Mouse (Mus musculus) right cerebral cortex, postnatal 10 days (tissue): ENCODE measurements at regions not wholly inside any gene's neighbourhood (a gene's known extent, or its start where the extent isn't known, plus 50 kb on each side); places are given as distances from the start of the nearest gene placed in this dataset.
A peak's percentile ranks its signal among the peaks of the same experiment; 100 is the strongest.

Source experiments
- DNase-seq, 2 experiments: peaks; one replicate each; pipeline ENCODE4 v3.0.0; 2021; ENCODE audit warnings: low spot score in 2 of 2

DNA sequence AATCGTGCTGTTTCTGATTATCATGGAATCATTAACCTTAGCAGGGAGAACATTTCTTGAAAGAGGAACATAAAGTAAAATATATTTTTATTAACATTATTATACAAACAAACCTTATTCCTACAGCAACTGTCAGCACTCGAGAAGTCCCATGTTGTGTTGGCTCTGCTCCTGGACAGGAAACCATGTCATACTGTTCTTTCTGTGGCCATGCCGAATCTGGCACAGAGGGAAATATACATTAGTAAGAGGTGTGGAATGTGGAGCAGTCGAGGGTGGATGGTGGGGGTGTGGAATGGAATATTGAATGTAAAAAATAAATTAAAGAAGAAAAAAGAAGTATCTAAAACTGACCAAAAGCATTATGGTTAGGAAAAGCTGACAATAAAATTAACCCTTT, 342.1 kb upstream of the Pmfbp1 start:
- no peak for DNase-seq

DNA sequence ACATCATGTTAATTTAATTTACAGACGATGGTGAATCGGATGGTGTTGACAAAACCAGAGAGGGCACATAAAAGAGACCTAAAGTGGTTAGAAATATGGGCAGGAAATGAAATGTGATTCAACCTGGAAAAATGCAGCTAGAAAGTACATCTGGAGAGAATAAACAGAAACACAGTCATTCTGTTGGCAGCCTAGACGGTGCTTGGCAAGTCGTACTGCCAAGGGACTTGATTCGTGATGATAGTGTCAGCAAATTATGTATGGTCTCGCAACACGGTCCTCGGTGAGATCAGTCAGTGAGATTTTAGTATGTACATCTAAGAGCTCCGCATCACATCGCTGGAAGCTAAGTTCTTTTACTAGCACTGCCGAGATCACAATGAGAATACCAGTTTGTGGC, 338.3 kb upstream of the Pmfbp1 start:
- no peak for DNase-seq

DNA sequence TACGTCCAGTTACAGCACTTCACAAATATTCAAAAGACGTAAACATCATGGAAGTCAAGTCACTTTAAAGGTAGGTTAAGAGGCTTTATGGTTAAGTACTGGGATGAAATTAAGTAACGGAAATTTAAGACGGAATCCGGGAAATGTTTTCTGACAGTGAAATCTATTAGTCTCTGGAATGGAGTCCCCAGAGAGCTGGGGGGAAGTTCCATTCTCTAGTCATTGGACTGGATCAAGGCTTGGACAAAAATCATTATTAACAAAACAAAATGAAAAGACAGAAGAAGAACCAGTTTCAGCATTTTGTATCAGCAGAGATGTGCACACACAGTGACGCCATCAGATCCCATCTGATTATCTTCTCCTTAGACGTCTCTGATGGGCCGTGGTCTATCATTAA, 337.8 kb upstream of the Pmfbp1 start:
- DNase-seq, result no peak

DNA sequence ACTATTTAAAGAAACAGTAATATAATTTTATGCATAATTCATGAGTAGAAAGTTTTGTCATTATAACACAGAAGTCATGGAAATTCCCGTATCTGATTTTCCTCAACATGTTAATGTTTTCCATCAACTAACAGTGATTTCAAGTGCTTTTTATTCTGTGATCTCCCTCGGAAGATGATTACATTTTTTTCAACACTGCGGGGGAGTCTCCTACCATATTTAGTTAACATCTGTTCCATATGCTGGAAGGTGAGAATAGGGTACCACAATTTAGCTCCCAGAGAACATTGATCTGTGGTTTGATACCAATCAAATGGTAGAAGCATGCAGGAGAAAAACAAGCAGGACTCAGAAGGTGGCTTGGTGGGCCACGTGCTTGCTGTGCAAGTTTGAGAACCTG, 321.1 kb upstream of the Pmfbp1 start:
- DNase-seq, result no peak

DNA sequence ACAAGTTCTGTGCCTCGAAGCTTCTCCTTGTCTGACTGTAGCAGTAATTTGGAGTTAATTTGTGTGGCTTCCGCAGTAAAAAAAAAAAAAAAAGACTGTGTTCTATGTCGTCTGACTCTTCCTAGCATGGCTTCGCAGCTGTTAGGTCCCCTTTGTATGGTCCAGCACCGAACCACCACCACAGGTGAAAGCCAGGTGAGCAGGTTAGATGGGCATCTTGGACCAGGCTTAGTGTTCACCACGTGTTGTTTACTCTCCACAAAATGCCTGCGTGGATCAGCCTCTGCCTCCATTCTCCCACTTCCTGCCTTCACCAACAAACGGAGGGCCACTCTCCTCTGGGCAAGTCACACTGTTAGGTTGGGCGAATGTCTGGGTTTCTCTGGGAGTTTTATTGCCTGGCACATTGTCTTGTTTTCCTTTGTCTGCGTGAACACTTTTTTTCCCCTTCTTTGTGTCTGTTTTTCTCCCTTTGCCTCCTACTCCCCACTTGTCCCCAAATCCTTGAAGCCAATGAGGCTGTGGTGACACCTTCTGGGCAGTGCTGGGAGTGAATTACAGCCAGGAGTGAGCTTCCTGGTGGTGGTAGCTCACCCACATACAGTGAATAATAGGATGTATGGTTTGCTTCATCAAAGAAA, 308.1 kb upstream of the Pmfbp1 start:
- DNase-seq, result peak; percentile 74 to 80

DNA sequence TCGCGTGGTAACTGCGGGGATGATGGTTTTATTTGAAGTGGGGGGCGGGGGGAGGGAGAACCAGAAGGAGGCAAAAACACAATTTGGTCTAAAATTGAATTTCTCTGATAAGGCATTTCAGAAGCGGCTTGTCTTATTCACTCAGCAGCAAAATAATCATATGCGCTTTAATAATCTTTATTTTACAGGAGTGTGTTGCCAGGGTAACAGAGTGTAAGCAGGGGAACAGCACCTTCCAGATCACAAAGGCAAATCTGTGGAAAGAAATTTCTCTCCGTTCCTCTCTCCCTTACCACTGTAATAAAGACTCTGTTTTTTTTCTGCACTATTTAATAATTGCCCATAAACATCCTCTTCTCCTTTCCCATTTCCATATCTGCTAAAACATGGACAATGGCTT, 306.2 kb upstream of the Pmfbp1 start:
- no peak for DNase-seq

DNA sequence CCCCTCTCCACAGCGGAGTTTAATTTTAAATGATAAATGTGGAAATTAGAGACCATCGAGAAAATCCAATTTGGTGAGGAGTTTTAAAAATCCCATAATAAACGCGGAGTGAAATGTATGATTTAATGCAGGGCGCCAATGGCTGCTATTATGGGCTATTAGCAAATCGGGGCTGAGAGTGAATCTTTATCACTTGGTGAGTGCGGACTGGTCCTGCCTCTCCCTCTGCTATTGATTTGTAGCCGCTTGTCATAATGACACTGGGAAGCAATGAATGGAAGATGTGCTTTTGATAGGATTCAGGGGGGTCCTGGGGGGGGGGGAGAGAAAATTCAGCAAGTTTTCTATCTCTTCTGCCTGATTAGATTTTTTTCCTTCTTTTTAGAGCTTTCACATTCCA, 279.6 kb upstream of the Pmfbp1 start:
- DNase-seq, result no peak

DNA sequence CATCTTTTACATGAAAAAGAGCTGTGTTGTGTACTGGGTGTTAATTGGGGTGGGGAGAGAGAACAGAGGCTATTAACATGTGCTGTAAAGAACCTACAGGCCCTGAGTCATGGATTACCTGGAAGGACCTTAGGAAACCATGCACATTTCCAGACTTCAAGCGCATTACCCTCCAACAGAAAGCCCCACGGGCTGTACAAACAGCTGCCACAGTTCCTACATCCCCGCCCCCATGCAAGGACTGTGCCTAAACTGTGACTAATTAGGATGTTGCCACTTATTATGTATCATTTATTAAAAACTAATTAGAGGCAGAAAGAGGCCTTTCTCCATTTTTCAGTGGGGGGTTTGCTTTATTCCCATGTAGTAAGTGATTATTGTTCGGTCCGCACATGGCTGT, 277.5 kb upstream of the Pmfbp1 start:
- DNase-seq, result no peak

DNA sequence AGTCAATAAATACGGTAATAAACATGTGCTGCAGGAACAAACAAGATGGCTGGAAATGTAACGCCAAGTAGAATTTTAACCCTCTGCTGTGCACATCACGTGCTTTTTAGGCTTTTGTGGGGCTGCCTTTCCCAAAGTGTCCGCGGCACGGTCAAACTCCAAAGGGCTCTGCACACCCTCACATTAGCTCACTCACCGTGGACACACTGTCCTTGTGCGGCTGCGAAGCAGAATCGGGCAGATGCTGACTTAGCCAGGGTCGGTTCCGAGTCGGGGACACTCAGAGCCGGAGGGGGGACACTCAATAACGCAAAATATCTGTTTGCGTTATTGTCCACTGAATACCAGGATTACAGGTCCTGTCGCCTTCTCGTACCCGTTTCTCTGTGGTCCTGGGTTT, 276.5 kb upstream of the Pmfbp1 start:
- no peak for DNase-seq

DNA sequence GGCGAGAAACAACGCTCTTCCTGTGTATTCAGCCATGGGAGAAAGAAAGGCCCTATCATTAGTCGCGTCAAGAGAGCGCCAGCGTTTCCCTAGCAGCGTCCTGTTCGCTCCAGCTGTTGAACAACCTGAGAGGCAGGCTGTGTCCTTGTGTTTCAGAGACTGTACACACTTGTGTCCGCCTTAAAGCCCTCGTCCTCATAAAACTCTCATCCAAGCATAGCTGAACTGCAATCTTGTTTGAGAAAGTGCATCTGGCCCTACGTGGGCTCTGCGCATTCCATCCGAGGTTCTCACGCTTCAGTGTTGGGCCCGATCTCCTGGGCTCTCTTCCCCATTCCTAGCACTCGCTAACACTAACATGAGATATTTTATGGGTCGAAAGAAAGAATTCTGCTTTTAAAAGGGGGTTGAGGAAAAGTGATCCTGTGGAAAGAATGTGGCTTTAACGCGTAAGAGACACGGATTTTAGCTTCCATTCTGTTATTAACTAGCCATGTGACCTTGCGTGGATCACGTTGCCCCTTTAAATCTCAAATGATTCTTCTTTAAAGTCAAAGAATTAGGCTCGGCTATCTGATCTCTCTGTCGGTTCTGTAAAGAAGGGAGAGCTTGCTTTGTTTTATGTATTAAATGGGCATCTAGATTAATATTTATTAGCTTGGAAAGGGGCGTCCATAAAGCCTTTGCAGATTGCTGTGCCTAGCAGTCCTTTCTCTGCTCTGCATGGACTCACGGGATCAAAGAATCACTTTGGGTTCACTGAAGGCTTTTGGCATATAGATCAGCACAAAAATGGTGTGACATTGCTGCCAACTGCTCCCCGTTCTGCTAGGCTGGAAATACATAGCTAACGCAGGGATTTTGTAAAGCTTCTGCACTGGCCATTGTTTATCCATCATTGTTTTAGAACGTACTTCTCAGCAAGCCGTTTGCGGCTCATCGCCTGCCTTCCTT, 261.3 kb upstream of the Pmfbp1 start:
- DNase-seq, result no peak

DNA sequence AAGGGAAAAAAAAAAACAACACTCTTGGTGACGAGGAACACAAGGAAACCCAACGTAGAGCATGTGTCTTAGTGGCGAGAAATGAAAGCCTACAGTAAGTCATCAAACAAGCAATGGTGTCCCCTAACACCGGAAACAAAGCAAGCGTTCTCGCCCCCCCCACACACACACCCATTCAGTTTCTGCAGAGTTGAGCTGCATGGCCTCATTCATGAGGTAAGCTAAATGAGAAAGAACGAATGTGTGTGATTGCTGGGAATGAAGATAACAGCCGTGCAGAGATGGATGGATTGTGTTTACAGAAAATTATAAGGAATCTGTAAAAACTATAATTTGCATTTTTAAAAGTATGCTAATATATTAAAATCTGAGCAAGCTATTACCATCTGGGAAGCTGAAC, 248.3 kb upstream of the Pmfbp1 start:
- no peak for DNase-seq

DNA sequence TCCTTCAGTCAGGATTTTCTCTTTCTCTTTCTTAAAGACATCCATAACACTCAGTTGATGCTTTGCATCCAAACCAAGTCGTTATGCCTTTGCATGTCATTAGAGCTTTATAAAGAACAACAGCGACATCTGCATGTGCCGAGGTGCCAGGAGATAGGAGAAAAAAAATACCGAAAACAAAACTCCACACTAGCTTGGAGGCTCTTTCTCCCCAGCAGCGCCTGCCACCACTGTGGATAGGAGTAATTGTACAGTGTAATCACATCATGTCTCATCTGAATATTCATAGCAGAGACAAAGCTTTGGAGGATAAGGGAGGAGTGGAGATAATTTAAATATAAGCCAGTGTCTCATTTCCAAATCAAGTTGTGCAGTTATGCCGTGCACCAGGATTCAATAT, 246.0 kb upstream of the Pmfbp1 start:
- DNase-seq, result peak; percentile 52 to 69

DNA sequence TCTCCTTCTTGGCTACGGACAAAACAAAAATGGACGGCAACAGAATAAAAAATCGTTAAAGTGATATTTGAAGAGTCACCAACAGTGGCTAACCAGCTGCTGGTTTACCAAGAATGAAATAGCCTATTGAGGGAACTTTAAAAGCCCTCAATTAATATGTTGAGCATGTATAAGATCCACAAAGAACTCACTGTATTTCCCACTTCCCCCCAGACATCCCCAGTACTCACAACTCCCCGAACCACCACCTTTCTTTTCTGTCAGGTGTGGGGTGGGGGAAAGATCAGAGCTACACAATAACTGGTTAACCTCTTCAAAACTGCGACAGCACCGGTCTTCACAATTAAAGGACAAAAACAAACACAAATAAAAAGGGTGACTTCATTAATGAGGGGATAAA, 245.5 kb upstream of the Pmfbp1 start:
- no peak for DNase-seq

DNA sequence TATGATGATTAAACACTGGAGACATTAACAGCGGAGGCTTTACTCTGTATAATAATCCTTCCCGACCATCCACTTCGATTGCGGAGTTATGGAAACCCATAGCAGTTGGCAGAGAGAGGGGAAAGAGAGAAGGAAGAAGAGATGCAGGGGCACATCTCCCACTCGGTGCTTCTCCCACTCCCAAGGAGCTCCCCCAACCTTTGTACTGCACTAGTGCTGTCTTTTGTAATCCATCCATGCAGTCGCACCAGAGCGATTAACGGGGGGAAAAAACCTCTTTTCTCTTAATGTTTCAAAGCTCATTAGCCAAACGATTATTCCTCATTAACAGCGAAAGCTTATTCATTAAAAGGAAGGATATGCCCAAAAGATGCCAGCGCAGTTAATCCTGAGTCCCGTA, 244.6 kb upstream of the Pmfbp1 start:
- DNase-seq, result peak; percentile 25 to 29

DNA sequence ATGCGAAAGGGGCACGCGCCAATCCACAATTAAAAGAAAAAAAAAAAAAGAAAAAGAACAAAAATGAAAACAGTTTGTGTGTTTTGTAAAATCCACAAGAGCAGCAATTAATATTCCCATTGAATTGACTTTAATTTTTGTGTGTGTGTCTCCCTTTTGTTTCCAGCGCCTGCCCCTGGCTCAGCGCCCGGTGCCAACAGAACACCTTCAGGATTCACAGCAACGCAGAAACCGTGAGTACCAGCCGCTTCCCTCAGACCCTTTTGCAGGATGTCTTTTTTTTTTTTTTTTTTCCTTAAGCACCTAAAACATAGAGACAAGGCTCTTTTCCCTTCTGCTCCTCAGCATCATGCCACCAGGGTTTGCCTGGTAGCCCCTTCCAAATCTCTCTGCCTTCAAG, 244.1 kb upstream of the Pmfbp1 start:
- peak; percentile 37 to 55 for DNase-seq

DNA sequence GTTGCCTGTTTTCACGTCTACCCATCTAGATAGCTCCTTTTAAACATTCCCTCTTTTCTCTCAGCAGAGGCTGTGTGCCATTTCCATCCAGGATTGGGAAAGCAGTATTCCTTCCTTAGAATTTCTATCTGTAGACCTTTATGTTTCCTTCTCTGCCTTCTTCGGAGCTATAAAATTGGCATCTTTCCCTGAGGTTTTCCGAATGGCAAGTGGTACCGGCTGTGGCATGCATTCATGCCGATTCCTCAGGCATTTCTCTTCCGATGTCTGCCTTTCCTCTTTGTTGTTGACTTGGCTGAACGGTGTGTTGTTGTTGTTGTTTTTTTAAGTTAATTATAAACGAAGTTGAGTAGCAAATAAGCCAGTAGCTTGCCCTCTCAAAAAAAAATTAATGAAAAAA, 243.3 kb upstream of the Pmfbp1 start:
- peak in 1 of 2 experiments; percentile 23 for DNase-seq

DNA sequence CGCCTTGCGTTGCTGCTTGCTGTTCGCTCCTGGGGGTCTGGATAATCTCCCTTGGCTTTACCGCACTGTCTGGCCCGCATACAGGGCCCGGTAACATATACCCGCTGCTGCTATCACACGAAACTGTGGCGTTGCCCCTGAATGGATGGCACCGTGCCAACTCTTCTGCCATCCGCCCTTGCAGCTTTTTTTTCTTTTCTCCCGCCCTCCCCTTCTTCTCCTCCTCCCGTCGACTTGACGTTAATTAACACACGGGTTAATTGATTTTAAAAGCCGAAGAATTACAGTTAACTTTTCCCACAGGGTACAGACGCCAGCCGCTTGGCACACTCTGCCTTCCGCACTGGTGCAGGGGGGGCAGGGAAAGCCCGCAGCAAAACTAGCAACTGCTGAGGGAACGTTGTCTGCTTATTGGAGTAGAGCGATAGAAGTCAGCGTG, 242.4 kb upstream of the Pmfbp1 start:
- peak; percentile 77 to 79 for DNase-seq

DNA sequence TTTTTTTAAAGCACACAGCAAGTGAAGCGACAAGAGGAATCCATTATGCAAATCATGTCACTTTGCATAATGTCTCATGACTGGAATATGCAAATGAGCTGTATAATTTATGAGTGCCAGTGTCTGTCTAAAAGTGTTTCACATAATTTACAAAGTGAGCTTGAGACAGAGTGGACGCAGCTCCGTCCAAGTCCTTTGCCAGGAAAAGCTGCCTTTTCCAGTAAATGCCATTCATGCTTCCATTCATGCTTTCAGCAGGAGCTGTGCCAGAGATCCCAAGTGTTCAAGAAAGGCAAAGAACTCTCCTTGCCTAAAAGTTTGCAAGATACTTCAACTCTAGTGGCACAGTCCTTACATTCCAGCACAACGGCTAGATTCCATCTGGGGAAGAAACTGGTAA, 241.4 kb upstream of the Pmfbp1 start:
- DNase-seq, result peak in 1 of 2 experiments; percentile 31

DNA sequence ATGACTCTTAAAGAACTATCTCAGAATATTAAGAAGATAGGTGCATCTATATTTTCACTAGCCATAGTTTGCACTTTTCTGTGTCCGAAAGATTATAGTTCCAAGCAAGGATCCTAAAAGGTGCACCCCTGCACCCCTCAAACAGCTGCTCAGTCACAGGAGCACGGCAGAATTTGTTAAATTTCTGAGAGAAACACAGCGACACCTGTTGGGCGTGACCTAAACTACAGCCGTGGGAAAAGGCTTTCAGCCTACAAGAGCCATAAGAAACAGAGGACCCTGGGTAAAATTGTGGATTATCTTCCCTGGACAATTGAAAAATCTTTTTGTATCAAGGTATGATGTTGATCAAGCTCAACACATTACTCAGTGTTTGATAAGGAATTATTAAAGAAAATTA, 214.7 kb upstream of the Pmfbp1 start:
- peak; percentile 24 to 30 for DNase-seq

DNA sequence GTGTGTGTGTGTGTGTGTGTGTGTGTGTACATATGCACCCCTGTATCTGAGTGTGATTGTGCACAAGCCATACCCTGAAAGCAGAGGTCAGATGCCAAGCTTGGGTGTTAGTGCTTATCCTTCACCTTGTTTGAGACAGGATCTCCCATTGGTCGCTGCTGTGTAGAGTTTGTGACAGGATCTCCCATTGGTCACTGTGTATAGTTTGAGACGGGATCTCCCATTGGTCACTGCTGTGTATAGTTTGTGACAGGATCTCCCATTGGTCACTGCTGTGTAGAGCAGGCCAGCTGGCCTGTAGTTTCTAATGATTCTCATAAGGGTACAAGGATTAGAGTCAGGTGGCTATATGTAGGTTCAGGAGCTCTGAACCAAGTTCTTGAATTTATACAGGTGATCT, 213.3 kb upstream of the Pmfbp1 start:
- DNase-seq, result no peak

DNA sequence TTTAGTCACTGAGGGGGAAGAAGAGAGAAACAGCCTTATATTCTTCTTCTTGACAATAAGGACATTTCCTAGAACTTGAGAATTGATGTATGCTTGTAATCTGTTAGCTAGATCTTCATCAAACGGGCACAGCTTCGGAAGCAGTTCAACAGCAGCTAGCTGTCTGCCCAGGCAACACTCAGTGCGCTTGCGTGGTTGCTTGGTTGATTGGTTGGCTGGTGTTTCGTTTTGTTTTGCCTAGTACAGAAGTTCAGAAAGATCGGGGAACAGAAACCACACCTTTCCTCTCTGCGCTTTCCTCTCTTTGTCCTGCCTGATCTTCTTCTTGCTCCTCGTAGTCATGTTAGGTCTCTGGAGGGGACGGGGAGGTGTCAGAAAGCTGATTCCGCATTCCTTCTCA, 212.2 kb upstream of the Pmfbp1 start:
- no peak for DNase-seq

DNA sequence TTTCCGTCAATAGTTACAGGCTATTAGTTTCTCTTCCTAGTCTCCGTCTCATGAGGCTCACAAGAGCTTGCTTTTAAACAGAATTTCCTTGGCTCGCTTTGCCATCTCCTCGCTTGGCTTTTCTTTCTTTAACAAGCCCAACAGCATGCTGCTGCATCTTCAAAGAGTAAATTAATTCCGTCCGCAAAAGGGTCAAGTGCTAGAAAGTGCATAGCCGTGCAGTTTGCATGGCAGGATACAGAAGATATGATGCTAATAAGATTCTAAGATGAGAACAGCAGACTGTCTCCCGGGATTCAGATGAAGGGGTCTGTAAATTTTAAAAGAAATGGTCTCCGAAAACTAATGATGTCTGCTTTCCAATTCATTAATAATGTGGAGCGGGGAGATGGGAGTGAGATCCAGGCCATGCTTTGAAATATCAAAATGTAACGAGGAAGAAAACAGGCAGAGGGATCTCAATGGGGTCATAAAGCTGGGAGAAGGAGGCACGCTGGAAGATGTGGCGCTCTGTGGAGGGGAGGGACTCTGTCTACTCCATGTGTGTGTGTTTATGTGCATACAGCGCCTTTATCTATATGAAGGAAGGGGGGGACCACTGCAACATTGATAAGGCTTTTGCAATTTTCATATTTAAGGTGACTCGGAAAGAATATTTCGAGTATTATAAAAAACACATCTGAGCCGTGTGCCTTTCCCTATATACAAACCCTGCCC, 183.0 kb upstream of the Pmfbp1 start:
- DNase-seq, result no peak
